Mouse (Mus musculus): ENCODE results near the gene Gzma. TPM values are rescaled to one million over a fixed set of nuclear protein-coding genes. Genes with fewer than 3 reads are reported as not detected.

The Gzma gene
- 1 to 10 TPM in 1 of 2 experiments, under 1 TPM in 1; 0.59 to 1.7 TPM for total RNA-seq (2021)
- long read RNA-seq, experiment 1: 0 reads
- long read RNA-seq, experiment 2, partial matches to known transcripts: 0 of 1 reads
- long read RNA-seq, experiment 2, other reads (novel, unspliced or antisense): 0 of 1 reads

DNA sequence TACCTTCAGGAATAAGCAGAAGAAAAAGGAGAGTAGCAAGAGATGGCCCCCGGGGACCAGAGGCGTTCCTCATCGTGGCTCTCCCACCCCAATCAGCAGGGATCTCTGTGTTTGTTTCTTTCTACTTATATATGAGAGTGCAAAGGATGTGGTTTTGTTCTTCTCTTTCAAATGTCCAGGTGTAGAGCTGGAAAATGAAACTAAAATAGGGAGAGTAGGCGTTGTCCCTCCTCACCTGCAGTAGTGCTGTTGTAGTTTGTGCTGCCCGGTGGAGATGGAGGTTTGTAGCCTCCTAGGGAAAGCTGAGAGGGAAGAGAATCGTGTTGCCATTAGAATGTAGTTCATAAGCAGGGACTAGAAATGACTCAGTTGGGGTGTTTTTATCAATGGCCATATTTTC lies at the start of gene Gzma:
Gene Gzma (minus strand): TSS at position 103 of the 400 bp plus-strand sequence.
- no peak for DNase-seq (ENCODE audit: low spot score in 2 of 2)

DNA sequence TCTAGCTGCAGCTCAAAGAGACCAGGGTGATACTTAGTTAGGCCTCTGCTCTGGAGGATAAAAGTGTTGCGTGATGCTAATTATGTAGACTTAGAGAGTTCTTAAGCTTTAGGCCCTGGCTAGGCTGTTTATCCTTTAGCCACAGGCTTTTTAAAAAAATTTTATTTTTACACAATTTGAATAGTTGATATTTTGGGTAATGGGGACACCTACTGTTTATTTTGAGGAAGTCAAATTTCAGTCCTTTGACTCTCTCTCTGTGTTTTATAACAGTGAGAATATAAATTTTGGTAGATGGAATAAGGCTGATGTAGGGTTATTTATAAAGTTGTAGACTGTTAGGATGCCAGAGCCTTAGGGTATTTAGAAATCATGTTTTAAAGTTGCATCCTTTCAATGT lies 38.8 kb upstream of the Gzma start:
- no peak for DNase-seq (ENCODE audit: low spot score in 2 of 2)

DNA sequence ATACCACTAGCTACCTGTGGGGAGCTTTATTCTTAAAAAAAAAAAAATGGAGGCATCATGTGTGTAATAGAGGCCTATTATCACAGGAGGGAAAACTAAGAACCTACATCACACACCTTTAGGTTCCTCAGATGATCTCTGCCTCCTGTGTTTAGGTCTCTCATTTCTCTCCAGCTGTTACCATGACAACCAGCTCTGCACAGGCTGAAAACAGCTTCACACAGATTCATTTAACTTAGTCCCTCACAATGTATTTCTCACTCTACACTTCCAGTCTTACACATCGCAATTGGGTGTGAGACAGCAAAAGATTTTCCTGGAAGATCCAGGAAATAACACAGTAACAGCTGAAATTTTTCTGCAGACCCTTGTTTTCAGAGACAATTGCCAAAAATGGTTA lies 29.2 kb upstream of the Gzma start:
- no peak for DNase-seq (ENCODE audit: low spot score in 2 of 2)

DNA sequence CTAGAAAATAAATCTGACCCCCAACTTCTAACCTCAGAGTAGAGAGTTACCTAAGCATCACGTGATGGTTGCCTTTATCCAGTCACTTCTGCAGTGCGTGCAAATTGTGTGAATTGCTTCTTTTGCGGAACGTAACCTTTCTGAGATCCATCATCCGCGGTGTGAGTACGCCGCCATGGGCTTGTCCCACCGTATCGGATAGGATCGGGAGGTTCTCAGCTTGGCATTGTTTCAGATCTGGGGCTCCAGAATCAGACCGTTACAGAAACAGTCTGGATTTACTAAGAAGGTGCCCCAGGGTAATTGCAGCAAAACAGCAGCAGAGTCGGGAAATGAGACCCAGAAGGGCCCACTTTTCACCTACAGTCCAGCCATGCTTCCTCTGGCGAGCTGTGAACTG lies 20.5 kb upstream of the Gzma start:
- no peak for DNase-seq (ENCODE audit: low spot score in 2 of 2)

DNA sequence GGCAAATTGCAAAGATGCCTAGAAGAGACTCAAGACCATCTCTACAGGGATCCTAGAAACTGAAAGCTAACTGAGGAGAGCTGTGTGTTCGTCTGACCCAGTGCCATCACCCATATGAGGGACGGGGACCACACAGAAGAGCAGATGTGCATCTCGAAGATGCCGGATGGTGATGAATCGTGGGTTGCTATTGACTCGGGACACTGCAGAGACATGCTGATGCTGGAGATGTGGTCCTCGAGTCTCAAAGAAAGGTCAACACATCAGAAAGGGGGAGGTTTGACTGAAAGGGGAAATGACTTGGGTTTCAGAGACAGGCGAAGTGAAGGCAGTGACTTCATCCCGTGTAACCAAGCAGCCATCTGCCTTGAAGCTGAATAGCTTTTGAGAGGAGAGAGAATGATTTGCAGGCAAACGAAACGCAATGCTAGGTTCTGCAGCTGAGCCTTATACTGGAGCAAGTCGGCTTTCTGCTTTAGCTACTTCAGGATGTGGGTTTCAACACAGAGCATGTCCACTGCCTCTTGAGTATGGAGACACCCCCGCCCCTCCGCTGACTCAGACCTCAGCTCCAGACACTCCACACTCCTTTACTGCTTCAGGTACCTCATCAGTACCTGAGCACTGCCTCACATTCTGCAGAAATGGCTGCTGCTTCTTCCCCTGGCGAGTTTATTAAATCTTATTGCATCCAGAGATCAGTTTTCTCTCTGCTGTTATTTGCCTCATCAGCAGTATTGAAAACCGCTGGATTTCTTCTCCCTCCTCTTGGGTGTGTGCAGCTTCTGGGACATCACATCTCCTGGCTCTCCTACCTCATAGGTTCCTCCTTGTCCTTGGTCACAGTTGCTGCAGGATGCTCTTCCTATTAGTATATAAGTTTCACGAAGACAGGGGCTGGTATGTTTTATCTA lies 19.8 kb upstream of the Gzma start:
- no peak for DNase-seq (ENCODE audit: low spot score in 2 of 2)

DNA sequence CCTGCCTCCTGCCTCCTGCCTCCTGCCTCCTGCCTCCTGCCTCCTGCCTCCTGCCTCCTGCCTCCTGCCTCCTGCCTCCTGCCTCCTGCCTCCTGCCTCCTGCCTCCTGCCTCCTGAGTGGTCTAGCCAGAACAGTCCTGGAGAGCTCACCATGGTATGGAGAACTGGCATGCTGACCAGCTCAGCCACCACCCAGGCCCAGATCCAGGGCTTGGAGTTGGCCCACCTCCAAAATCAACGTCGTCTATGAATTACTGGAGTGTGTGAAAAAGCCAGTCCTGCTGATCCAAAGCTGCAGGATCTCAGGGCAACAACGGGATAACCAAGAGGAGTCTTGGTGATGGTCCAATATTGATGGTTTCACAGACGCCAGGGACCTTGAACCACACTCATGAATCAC lies 18.2 kb upstream of the Gzma start:
- no peak for DNase-seq (ENCODE audit: low spot score in 2 of 2)

DNA sequence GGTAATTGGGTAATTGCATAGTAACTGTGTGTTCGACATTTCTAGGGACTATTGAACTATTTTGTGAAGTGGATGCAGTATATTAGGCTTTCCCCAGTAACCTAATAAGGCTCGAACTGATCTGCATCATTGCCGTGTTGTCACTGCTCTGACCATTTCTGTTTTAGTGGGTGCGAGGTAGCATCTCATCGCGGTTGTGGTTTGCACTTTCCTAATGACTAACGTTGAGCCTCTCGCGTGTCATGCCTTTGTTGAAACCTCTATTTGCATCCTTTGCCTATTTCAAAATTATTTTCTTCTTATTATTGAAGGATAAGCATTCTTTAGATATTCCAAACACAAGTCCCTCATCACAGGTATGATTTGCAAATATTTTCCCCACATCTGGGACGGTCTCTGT lies 4.0 kb upstream of the Gzma start:
- no peak for DNase-seq (ENCODE audit: low spot score in 2 of 2)

DNA sequence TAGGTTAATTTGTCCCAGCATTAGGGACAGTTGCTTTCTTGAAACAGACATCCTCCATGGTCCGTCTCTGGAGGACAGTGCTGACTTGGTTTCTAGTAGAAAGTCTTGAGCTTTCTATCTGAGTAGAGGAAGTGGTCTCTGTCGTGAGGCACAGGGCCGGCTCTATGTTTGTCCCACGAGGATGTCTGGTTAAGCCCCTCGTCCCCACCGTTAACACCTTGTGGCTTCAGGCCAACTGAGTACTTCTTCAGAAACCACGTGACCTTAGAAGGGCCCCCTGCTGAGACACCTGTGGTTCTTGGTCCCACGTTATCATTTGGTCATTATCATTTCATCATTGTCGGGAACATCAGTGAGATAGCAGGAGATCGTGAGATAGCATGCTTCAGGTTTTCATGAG lies 1.0 kb upstream of the Gzma start:
- no peak for DNase-seq (ENCODE audit: low spot score in 2 of 2)

DNA sequence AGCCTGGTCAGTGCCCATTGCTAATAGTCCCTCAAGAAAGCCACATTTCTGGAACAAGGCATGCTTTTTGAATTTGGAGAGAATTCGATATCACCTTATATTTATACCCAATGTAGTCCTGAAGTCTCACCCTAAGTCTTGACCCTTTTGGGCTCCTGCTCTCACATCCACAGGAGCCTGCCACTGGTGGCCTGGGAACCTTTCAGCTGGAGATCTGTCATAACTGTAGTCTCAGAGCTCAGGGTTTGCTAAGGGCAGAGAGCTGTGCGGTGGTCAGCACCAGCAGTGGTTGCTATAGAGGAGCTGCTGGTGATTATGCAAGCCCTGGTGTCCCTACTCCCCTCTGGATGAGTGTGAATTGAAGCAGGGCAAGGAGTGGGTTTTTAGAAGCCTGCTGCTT lies 2.4 kb downstream of the Gzma start:
- no peak for DNase-seq (ENCODE audit: low spot score in 2 of 2)

DNA sequence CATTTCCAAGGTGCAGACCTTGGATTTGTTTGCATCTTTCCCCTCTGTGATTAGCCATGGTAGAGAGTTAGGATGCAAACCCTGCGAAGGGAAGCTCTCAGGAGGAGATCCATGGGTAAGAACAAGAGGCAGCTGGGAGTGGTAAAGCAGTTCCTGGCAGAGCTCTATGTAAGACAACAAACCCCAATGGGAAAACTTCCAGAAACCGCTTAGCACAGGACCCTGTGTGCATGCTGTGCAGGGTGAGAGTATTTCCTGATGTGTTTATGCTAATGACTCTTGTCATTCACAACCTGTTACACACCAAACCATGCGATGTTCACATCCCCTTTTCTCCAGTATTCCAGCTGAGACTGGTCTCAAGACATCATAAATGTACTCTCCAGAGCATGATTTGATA lies 3.8 kb downstream of the Gzma start:
- DNase-seq (ENCODE audit: low spot score in 2 of 2): no peak

DNA sequence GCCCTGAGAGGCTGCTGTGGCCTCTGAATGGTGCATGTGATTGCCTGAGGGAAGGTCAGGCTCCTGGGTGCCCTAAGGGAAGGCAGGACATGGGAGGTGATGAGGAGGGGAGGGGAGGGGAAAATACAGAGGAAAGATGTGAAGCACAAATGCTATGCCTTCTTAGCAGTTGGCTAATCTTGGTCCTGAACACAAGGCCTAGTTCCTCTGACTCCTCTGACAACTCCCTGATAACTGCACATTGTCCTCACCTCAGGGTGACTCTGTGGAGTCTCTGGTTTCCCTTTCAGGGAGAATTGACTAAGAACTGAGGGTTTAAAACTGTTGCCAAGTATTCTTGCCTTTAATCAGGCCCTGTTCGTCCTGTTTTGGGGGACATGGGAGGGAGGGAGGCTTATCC lies 6.2 kb downstream of the Gzma start:
- no peak for DNase-seq (ENCODE audit: low spot score in 2 of 2)

DNA sequence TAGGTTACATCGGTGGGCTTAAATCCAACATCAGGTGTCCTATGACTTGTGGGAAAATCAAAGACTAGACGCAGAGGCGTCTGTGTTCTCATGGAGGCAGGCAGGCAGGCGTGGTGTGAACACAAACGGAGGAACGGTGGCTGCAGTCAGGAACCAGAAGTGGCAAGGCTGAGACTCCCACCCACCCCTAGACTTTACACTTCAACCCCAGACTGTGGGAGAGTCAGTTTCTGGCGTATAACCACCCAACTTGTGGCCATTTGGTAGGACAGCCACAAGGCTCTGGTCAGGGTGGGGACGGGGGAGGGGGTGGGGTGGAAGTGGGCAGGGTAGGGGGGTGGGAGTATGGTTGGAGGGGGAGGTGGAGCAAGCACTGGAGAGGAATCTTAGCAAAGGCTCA lies 10.3 kb downstream of the Gzma start:
- DNase-seq (ENCODE audit: low spot score in 2 of 2): no peak

DNA sequence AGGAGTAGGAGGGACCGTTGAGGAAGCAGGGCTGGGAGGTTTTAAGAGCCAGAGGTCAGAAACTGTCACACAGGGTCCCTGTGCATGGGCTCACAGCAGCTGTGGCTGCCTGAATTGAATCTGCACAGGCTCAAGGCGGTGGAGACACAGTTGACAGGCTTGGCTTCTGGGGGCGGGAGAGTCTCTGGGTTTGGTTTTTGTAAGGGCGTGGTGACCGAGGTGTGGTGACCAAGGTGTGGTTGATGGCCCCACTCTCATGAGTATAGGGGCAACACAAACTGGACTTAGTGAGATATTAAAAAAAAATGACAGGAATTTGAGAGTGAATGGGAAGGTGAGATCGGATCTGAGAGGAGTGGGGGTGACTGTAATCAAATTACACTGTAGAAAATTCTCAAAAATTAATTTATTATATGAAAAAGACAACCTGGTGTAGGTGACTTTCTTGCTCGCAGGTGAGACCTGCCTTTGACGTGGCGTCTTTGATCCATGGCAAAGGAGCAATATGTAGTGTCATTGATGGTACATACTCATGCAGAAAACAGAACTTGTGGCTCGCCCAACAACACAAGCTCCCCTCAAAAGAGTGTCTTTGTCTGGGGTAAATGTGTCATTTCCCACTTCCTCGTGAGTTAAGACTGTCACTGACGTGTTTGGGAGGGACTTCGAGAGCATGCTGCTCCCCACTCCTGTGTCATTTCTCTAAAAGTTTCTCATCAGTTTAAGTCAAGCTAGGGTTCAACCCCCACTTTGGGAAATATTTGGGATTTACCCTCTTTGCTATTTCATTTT lies 13.4 kb downstream of the Gzma start:
- DNase-seq (ENCODE audit: low spot score in 2 of 2): no peak

DNA sequence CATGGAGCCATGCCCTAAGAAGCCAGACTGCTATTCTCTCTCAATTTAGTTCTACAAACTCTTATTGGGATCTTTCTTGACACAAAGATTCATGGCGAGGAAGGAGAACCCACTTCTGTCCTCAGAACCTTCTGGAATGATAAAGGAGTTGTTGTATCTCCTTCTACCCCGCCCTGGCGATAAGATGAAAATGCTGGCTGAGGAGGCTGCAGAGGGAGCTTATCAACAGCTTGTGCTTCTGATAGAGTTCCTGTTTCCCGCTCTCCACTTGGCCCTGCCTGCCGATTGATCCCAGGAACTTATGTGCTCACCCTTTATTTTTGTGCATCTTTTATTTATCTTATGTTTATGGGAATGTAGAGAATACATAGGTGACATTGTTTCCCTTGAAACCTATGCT lies 16.0 kb downstream of the Gzma start:
- no peak for DNase-seq (ENCODE audit: low spot score in 2 of 2)

DNA sequence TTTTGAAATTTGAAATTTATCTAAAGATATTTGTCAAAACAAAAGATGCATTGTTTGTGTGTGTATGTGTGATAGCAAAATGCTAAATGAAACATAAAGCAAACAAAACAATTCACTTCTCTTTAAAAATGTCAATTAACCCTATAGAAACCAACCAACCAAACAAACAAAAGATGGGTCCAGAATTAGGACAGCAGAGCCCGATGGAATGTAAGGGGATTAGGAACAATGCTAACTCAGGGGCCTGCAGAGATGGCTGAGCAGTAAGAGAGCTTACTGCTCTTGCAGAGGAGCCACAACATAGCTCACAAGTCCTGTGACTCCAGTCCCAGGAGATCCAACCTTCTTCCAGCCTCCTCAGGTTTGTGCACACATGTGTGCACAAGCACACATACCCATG lies 18.7 kb downstream of the Gzma start:
- DNase-seq (ENCODE audit: low spot score in 2 of 2): no peak

DNA sequence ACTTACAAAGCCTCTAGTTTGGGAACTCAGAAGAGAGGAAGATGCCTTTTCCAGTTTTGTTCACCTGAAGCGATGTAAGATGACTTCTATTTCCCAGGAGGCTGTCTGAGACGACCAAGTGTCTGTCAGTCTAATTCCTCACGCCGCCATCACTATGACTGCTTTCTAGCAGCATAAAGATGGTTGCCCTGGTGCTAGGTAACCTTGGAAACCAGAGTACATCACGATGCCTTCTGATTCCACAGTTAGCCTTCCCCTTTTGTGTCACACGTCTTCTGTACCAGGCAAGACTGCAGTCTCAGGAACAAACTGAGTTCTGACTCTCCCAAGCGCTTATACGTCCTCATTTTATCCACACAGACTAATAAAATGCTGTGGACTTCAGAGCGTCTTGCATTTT lies 21.8 kb downstream of the Gzma start:
- no peak for DNase-seq (ENCODE audit: low spot score in 2 of 2)

DNA sequence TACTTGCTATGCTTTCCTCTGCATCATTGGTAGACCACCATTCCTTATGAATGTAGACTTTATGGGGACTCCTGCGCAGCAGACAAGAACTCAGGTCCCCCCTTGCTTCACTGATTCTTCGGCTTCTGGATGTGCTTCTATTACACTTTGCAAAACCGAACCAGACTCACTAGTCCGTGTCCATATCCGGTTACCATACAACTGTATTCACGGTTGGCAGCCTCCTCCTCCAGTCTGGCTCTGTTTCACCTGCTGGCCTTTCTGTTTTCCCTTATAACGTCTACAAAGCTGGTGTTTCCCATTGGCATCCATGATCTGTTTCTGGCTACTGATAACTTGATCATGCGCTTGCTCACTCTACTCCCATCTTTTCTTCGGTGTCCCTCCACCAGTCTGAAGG lies 36.2 kb downstream of the Gzma start:
- DNase-seq (ENCODE audit: low spot score in 2 of 2): no peak

DNA sequence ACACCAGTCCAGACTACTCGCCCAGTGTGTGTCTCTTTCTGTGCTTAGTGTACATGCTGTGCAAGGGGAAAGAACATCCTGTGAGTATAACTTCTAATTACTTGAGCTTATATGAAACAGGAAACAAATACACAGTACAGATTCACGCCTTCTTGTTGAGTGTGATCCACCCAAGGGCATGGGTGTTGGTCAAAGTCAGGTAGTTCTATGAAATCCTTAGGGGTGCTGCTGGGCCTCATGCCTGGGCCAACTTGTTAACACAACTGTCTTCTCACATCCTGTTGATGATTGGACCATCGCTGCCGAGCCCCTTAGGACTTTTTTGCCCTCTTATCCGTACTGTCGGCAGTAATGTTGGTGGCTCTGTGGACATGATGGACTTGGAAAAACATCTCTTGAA lies 39.0 kb downstream of the Gzma start:
- DNase-seq (ENCODE audit: low spot score in 2 of 2): no peak

DNA sequence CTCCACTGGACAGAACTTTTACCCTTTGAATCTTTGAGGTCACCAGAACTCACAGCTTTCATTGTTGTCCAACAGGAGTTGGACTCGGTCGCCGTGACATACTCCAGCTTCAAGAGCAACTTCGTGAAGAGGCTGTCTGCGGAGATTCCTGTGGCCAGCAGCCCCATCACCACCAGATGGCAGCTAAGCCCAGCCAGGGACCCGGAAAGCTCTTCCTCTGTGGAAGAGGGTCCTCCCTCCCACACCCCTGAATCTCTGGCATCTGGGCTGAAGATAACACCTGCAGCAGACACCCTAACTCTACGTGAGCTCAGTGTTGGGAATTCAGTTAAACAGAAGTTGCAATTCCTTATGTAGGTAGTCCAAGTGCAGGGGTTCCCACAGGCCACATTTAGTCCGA lies 45.0 kb downstream of the Gzma start:
- DNase-seq (ENCODE audit: low spot score in 2 of 2): no peak

DNA sequence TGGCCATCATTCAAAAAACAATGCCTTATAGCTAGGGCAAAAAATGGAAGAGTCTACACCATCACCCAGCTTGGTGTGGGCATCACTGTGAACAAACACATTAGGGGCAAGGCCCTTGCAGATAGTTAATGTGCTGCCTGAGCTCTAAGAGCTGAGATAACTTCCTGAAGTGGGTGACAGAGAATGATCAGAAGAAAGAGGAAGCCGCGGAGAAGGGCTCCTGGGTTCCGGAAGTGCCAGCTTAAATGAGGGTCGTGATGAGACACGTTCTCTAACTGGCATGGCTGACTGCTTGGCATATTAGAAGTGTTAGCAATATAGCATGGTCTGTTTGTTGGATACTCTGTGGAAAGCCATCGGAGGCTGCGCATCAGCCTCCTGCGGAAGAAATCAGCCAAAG lies 46.6 kb downstream of the Gzma start:
- DNase-seq (ENCODE audit: low spot score in 2 of 2): no peak

DNA sequence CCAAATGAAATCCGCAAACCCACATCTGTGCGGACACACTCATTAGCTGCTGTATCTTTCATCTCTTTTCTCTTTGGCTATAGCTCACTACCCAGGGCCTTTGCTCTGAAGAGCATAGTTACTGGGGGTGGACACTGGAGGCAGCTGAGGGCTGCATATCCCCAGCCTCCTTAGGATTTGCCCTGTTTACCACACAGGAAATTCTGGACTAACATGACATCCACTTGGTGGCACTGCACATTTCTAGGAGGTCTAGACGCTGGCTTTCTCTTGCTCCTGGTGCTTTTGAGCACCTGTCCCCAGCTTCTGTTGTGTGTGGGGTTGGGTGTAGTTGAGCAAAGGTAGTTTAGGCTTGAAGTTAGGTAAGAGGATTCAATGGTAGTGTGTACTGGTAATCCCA lies 53.1 kb downstream of the Gzma start:
- DNase-seq (ENCODE audit: low spot score in 2 of 2): no peak

DNA sequence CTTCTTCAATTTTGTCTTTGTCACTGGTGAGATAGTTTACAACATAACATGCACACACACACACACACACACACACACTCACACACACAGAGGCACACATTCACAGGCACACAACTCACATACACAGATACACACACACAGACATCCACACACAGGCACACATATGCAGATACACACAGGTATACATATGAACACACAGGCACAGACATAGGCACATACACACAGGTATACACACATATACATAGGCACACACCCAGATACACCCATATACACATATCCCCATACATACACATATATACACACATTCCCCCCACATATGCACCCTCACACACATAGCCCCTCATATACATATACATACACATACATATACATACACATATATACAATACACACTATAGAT lies 53.8 kb downstream of the Gzma start:
- no peak for DNase-seq (ENCODE audit: low spot score in 2 of 2)

Data from adrenal gland, postnatal 4 days (tissue).